Mouse (Mus musculus) brain, embryonic 14.5 days (tissue): ENCODE measurements around the gene Gm36210.
A peak's percentile ranks its signal among the peaks of the same experiment; 100 is the strongest.

Source experiments
- CTCF ChIP-seq: fragments of 200-500 bp; IDR thresholded peaks from 2 replicates; pipeline ENCODE4 v1.5.1; 2012; ENCODE audit warnings: inconsistent platforms, mild to moderate bottlenecking, moderate library complexity, borderline replicate concordance; ENCODE audit not compliant: insufficient read depth, insufficient read length; ENCODE audit errors: extremely low read depth
- POLR2A ChIP-seq: fragments of 200-500 bp; IDR thresholded peaks from 2 replicates; pipeline ENCODE4 v1.6.1; 2012; ENCODE audit warnings: mild to moderate bottlenecking, inconsistent platforms, borderline replicate concordance; ENCODE audit not compliant: poor library complexity, insufficient read depth, insufficient read length, severe bottlenecking; ENCODE audit errors: extremely low read depth

DNA sequence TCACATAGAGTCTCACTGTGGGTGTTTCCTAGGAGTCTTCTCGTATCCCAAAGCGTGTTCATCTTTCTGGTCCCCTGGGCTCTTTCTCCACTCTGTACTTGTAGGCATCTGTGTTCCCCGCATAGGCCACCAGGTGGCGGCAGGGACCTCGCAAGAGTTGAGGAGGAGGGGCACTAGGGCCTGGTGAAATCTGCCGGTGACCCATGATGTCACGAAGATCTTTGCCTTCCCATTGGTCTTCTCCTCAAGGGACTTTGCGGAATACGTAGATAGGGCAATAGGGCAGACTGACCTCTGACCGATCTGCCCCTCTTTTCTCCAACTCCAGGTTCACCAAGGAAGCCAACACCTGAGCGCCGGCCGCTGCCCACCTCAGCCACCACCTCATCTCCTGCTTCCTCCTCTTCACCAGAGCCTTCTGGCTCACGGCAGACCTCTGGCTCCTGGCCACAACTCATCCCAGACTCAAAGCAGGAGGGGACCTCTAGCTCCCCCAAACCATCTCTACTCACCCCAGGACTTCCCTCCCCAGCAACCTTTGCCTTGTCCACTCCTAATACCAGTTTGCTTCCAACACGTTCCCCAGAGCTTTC is 37.0 kb upstream of the Gm36210 start:
- TF ChIP-seq POLR2A (no peak), CTCF (peak; percentile 90)
